Mouse (Mus musculus): ENCODE measurements at regions not wholly inside any gene's neighbourhood (a gene's known extent, or its start where the extent isn't known, plus 50 kb on each side); places are given as distances from the start of the nearest gene placed in this dataset.

DNA sequence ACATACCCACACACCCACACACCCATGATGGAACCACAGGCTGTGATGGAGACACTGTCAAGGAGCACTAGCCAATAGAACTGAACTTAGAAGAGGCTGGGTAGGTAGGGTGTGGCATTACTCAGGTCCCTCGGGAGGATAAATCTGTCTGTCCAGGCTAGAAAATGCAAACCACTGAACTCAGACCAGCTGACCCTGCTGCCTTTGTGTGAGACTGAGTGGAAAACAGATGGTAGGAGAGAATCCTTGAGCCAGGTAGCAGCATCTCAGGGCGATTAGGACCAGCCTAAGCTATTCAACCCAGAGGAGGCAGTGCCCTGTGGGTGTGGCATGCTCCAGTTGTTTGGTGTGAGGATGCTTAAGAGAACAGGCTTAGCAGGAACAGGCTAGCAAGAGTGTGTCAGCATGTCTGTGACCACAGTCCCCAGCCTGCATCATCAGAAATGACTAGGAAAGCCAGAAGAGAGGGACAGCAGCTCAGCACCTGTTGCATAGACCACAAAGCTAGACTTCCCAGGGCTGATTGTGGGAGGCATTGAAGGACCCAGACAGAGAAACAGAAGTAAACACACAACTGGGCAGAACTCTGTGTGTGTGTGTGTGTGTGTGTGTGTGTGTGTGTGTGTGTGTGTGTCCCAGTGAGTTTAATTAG is 103.2 kb upstream of the Sesn3 start:
- no peak for DNase-seq (ENCODE audit: low spot score in 2 of 2)

GRCm38 (mm10) chr9:14173631-14174323 is 101.1 kb upstream of the Sesn3 start:
- DNase-seq (ENCODE audit: low spot score in 2 of 2), result peak; percentile 14 to 31

GRCm38 (mm10) chr9:14174324-14175040 is 100.4 kb upstream of the Sesn3 start:
- DNase-seq (ENCODE audit: low spot score in 2 of 2), result no peak

DNA sequence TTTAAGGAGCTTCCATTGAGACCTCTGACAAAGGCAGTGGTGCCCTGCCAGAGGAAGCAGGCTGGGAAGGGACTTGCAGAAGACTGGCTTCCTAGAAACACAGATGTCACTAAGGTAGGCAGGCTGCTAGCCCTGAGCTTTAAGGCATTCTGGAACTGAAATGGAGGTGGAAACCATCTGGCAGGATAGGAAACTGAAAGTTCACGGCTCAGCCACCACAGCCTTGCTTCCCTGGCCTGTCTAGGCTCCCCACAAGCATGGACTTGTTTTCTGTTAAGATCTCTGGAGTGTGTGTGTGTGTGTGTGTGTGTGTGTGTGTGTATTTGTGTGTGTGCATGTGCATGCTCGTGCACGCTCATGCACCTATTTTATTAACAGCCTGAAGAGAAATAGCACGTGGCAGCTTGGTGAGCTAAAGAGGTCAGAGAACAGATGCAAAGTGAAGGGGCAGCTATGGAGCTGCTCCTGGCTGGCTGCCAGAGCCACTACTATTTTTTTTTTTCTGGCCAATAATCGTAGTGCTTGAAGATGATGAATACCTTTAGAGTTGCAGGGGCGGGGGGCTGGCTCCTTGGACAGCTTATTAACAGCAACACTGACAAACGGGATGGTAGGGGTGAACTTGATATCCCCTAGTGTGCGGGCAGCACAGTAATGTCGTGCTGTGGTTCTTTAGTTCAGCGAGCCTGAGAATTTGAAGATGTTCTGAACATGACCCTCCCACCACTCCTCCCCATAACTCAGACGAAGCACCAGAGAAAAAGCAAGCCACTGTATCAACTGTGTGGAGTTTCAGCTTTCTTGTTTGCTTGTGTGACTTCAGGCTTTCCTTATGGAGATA is 99.6 kb upstream of the Sesn3 start:
- peak; percentile 17 to 35 for DNase-seq (ENCODE audit: low spot score in 2 of 2)

DNA sequence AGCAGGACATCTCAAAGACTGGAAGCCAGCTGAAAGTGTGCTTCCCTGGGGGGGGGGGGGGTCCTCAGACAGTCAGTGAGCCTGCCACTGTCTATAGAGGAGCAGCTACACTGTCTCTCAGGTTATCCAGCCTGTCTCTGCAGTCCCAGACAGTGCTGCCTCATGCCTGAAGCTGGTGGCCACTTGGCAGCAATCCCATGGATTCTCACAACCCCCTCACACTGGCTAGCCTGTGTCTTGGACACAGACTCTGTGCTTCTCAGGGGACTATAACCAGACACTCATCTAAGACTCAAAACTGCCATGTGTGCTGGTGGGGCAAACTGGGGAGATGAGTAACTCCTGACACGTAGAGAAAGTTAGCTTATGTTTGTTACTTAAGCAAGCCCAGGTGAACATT is 95.1 kb upstream of the Sesn3 start:
- DNase-seq (ENCODE audit: low spot score in 2 of 2), result no peak

DNA sequence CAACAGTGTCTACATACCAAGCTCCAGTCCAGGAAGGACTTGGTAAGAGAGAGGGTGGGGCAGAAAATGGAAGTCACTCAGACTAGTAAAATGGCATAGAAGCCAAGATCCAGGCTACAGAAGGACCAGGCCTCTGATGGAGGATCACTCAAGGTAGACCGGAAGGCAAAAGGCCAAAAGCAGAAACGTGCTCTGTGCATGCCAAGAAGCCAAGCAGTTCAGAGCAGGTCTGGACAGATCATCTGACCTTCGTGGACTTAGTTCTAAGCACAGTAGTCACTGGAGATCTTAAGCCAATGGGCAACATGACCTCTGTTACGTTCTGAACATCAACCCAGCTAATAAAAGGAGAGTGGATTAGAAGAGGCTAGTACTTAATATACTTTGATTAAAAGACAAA is 90.6 kb upstream of the Sesn3 start:
- no peak for DNase-seq (ENCODE audit: low spot score in 2 of 2)

DNA sequence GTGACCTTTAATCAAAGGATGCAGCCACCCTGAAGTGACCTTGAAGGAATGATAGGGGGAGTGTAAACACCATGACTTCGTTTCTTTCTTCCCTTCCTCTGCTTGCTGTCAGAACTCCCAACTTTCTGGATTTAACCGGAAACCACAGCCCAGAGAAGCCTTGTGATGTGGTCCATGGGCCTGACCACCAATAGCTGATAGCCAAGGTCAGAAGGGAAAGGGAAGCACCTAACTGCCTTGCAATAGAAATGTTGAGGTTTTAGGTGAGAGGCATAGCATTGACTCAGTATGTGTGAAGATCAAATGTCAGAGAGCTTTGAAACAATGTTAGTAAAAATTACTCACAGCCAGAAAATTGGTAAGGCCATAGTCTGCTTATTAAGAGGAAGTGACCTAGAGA is 89.2 kb upstream of the Sesn3 start:
- no peak for DNase-seq (ENCODE audit: low spot score in 2 of 2)

DNA sequence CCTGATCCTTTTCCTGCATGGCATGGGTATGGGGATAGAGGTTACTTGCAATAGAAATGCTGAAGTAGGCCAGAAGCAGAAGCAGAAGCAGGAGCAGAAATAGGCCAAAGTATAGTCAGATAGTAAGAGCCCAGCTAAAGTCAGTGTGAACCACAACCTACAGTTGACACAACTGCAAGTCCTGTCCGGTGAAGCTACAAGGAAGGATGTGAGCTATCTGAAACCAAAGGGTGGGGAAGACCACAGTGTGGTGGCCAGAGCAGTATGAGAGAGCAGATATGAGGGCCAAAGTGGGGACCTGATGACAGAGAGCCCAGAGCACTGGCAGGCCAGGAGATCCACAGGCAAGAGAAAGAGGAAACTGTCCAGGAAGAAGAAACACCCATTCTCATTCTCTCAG is 87.1 kb upstream of the Sesn3 start:
- no peak for DNase-seq (ENCODE audit: low spot score in 2 of 2)

- no peak for DNase-seq (ENCODE audit: low spot score in 2 of 2)
Measured at GRCm38 (mm10) chr9:14188504-14188903, 86.4 kb upstream of the Sesn3 start.

- no peak for DNase-seq (ENCODE audit: low spot score in 2 of 2)
Measured at GRCm38 (mm10) chr9:14190660-14191059, 84.2 kb upstream of the Sesn3 start.

DNA sequence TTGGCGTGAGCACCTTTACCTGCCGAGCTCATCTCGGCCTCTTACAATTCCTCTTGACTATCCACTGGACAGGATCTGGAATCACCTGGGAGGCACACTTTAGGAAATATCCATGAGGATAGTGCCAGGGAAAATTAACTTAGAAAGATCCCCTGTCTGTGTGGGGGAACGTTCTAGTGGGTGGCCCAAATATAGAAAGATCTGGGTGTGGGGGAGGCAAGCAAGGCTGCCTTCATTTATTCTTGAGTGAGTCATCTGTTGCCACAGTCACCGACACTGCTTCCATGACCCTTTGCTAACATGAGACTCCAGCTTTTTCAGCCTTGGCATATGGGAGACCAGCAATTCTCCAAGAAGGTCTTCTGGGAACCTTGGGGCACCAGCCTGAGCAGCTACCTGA is 80.1 kb upstream of the Sesn3 start:
- DNase-seq (ENCODE audit: low spot score in 2 of 2), result no peak

DNA sequence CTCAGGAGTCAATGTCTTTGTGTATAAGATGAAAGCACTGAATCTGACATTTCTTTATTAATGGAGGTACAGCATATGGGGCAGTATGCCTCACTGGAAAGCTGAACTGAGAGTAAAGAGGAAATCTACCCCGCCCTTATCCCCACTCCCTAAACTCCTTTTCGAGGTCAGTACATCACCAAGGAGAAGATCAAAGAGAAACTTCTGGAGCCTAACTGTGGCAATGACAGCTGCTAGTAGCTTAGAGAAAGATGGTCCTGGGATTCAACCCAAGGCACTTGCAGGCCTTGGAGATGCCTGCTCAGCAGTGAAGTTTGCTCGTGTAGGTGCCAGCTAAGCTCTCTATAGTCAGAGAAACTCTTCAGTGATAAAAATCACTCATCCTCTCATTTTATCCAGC is 75.8 kb upstream of the Sesn3 start:
- DNase-seq (ENCODE audit: low spot score in 2 of 2), result no peak

DNA sequence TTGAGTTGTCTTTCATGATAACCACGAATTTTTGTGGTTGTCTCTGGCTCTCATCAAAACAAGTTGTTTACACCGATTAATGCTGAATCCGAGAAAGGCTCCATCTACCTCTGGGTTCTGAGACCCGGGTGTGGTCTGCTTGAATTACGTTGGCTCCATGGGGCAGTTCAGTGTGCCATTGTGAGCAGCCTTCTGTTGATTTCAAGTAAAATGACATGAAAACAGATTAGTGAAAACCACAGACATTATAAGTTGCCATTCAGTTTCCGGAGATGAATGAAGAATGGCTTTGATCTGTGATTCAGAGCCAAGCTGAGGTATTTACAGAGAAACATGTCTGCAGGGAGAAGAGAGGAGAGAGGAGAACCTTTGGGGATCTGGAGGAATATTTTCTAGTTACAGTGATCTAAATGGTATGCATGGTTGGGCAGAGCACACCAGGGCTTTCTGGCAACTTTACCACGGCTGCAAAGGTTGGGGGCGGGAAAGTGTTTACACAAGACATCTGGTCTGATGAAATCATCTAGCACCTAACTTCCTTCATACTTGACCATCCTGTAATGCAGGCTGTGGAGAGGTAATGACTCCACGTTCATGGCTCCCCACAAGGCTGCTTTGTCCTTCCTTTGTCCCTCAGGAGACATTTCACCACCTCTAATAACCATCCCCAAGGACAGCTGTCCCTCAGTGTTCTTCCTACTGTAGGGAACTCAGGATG is 74.7 kb upstream of the Sesn3 start:
- DNase-seq (ENCODE audit: low spot score in 2 of 2), result no peak

DNA sequence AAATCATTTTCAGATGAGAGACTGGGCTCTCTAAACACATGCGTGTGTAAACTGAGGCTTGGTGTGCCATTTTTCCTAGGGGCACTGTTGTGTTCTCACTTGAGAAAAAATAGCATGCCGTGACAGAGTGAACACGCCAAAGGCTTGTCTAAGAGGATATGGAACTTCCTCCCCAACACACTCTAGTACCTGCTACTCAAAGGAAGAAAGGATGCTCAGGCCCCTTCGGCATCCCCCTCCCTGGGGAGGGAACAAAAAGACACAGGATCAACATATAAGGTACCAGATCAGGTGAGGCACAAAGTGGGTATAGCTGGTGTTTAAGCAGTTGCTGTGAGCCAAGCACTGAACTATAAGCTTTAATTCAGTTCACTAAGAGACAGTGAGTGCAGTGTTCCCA is 74.0 kb upstream of the Sesn3 start:
- DNase-seq (ENCODE audit: low spot score in 2 of 2), result no peak

GRCm38 (mm10) chr9:14202551-14203306 is 72.1 kb upstream of the Sesn3 start:
- no peak for DNase-seq (ENCODE audit: low spot score in 2 of 2)

DNA sequence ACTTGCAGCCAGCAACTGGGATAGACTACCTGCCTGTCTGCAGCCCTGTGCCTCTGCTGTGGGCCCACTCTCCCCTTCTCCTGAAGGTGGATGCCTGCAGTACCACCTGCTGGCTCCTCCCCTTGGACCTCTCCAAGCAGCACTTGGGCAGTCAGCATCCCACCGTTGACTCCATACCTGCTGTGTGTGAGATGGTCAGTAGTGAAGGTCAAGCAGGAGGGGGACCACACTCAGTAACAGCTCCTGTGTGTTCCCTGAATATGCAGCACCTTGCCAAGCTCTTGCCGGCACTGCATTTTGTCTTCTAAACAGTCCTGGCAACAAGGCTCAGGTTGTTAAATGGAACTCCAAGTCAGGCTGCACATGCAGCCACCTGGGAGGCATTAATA is 71.6 kb upstream of the Sesn3 start:
- no peak for DNase-seq (ENCODE audit: low spot score in 2 of 2)

GRCm38 (mm10) chr9:14203768-14204416 is 71.0 kb upstream of the Sesn3 start:
- no peak for DNase-seq (ENCODE audit: low spot score in 2 of 2)

- no peak for DNase-seq (ENCODE audit: low spot score in 2 of 2)
Measured at GRCm38 (mm10) chr9:14204817-14205216, 70.0 kb upstream of the Sesn3 start.

DNA sequence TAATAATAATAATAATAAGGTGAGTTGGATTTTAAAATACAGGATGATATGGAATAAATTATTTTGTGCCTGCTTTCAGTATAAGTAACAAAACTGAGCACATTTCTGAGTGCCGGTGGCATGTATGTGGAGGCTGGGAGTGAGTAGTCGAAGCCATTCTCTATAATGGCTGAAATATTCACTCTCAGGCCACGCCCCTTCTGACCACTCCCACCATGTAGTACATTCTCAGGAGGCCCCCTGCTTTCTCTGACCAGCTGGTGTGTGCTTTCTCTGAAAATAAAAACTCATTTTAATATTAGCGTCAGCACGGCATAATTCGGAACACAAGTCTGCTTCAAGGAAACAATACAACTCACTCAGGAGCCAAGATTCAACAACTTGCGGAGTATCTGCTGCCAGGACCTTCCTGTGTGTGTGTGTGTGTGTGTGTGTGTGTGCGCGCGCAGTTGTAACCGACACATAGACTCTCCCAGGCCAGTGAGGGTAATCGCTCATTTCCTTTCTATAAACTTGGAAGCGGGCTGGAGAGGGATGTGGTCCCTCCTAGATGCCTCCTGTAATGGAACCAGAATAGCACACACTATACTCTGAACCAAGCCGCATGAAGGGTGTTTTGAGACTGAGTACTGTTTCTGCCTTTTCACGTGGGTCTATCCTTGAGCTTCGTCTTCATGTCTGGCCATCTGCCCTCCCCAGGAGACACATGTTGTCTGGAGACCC is 67.9 kb upstream of the Sesn3 start:
- peak; percentile 20 to 49 for DNase-seq (ENCODE audit: low spot score in 2 of 2)
